Mouse (Mus musculus) heart, embryonic 16.5 days (tissue): Measurements from ENCODE around the gene Fmnl3. TPM values are rescaled to one million over a fixed set of nuclear protein-coding genes. Genes with fewer than 3 reads are reported as not detected.

Experiments
- ATAC-seq: fragments of 200-750 bp; cut with Nextera tagmentation; replicated peaks from 2 replicates; pipeline ENCODE4 v1.8.0; 2017; ENCODE audit warnings: moderate number of reproducible peaks; ENCODE audit not compliant: insufficient read depth, low FRiP score; ENCODE audit errors: extremely low read depth
- H3K27ac ChIP-seq: fragments of 300-500 bp; sonication (generic); 2 replicates; pipeline ENCODE4 v1.5.1; 2014; ENCODE audit warnings: mild to moderate bottlenecking, low read length, control low read depth, moderate library complexity
- H3K27me3 ChIP-seq: fragments of 300-500 bp; sonication (generic); 2 replicates; pipeline ENCODE4 v1.6.1; 2014; ENCODE audit warnings: low read length, mixed read lengths; ENCODE audit not compliant: control insufficient read depth, insufficient read depth
- H3K36me3 ChIP-seq: fragments of 300-500 bp; sonication (generic); 2 replicates; pipeline ENCODE4 v1.6.1; 2014; ENCODE audit not compliant: control insufficient read depth, insufficient read depth
- H3K4me1 ChIP-seq: fragments of 300-500 bp; sonication (generic); 2 replicates; pipeline ENCODE4 v1.6.1; 2014; ENCODE audit warnings: low read length, mixed read lengths; ENCODE audit not compliant: control insufficient read depth, insufficient read depth
- H3K4me2 ChIP-seq: fragments of 300-500 bp; sonication (generic); 2 replicates; pipeline ENCODE4 v1.6.1; 2014; ENCODE audit warnings: low read depth, mild to moderate bottlenecking, control low read depth, low read length
- H3K4me3 ChIP-seq: fragments of 300-500 bp; sonication (generic); 2 replicates; pipeline ENCODE4 v1.5.1; 2014; ENCODE audit warnings: mild to moderate bottlenecking, control low read depth, low read length
- H3K9ac ChIP-seq: fragments of 300-500 bp; sonication (generic); 2 replicates; pipeline ENCODE4 v1.6.1; 2014; ENCODE audit warnings: low read length, control low read depth
- H3K9me3 ChIP-seq: fragments of 300-500 bp; sonication (generic); replicated peaks from 2 replicates; pipeline ENCODE4 v1.6.1; 2016; ENCODE audit warnings: low read length; ENCODE audit not compliant: control insufficient read depth
- WGBS: fragments of 180-500 bp; shearing (Covaris S2); extraction: QIAGEN DNeasy Blood & Tissue Kit; methylation state at CpG from one replicate; pipeline ENCODE4 v1.1.7; 2014; 5-methylcytosine and 5-hydroxymethylcytosine counted together
- polyA plus RNA-seq: library from polyadenylated mRNA; unstranded; fragments of >200 nt; fragmentation: Nextera tagmentation; extraction: Ambion mirVana; gene quantifications from 2 replicates; pipeline ENCODE4 v1.2.1, GENCODE M21; 2015

Fmnl3 gene
- polyA plus RNA-seq, 1 experiment from 2014 or later = 13.0 TPM

DNA sequence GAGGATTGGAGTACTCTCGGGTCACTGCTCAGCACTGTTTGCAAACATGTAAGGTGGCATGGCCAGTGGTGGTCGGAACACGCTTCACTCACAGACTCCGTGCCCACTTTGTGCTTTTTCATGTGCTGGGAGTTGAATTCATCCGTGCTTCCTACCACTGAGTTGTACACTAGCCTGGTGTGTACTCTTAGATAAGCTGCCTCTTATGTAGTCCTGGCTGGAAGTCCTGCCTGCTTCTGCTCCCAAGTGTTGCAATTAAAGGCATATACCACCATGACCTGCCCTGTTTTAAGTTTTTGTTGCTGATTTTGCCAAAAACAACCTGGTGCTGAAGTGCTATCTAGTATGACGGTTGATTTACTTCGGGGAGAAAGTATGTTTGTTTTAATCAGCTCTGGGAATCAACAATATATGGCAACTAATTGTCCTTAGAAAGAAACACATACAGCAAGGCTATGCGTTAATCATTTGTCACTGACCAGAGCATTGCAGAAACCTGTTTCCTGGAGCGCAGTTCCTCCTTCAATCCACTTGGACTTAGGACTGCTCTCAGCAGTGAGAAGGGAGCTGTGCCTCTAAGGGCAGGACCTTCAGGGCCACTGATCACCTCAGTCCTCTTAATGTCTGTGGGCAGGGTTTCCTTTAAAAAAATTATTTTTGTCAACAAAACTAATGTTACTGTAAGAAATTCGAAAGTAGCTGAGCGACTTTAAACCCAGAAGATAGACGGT, 33.0 kb upstream of the Fmnl3 start:
- 86% methylated on average over 12 of the region's 12 CpGs for WGBS
- Histone ChIP-seq H3K4me3 (no peak overlapping the region), H3K9me3 (no peaks in the 10 kb centered on the region), H3K4me1 (peaks cover 21% of the 10 kb centered on the region), H3K4me2 (no peak overlapping the region), H3K27me3 (no peaks in the 10 kb centered on the region), H3K27ac (no peak overlapping the region), H3K36me3 (peaks cover 47% of the 10 kb centered on the region), H3K9ac (no peak overlapping the region)
- ATAC-seq = no peak

DNA sequence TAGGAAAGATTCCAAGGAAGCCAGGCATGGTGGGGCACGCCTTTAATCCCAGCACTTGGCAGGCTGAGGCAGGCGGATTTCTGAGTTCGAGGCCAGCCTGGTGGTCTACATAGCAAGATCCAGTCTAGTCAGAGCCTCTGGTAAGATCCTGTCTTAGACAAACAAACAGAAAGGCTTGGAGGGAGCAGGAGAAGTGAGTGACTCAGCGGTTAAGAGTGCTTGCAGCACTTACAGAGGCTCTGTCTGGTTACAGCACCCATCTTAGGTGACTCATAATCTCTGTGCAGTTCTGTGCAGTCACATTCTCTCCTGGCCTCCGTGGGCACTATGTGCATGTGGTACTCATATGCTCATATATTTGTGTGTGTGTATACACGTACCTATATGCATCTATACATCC, 30.3 kb upstream of the Fmnl3 start:
- Histone ChIP-seq H3K4me3 (no peak overlapping the region), H3K9ac (no peak overlapping the region), H3K4me2 (no peak overlapping the region), H3K36me3 (peaks cover 27% of the 10 kb centered on the region), H3K9me3 (no peaks in the 10 kb centered on the region), H3K4me1 (peaks cover 37% of the 10 kb centered on the region), H3K27me3 (no peaks in the 10 kb centered on the region), H3K27ac (no peak overlapping the region)
- 77% methylated on average over 6 of the region's 6 CpGs for WGBS
- ATAC-seq = no peak

- Histone ChIP-seq H3K4me1 (peaks cover 47% of the 10 kb centered on the region), H3K9ac (no peak overlapping the region; the same call in 1 of the 2 replicates), H3K4me3 (no peak overlapping the region), H3K27me3 (no peaks in the 10 kb centered on the region), H3K36me3 (peaks cover 20% of the 10 kb centered on the region), H3K4me2 (no peak overlapping the region), H3K27ac (no peak overlapping the region), H3K9me3 (no peaks in the 10 kb centered on the region)
- 61% methylated on average over 15 of the region's 15 CpGs for WGBS
- no peak for ATAC-seq
These were observed 29.4 kb upstream of the Fmnl3 start for GRCm38 (mm10) chr15:99399503-99400245.

DNA sequence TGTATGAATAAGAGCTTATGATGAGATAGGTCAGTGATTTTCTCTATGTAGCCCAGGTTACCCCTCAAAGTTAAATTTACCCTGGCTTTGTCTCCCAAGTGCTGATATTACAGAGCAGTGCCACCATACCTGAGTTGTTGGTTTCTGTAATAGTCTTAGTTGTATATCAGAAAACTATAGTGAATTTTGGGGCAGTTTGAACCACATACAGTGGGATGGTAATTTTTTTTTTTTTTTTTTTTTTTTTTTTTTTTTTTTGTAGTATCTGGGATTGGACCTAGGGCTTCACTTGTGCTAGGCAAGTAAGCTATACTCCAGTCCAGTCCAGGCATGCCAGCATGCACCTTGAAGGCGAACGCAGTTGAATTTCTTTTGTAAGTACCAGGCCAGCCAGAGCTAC, 27.3 kb upstream of the Fmnl3 start:
- 83% methylated on average over 2 of the region's 2 CpGs for WGBS
- no peak for ATAC-seq
- Histone ChIP-seq H3K4me3 (no peak overlapping the region), H3K9ac (no peak overlapping the region), H3K4me2 (no peak overlapping the region), H3K27me3 (no peaks in the 10 kb centered on the region), H3K4me1 (peaks cover 55% of the 10 kb centered on the region), H3K27ac (no peak overlapping the region), H3K36me3 (peaks cover 6% of the 10 kb centered on the region; the same call in 1 of the 2 replicates), H3K9me3 (no peaks in the 10 kb centered on the region)

DNA sequence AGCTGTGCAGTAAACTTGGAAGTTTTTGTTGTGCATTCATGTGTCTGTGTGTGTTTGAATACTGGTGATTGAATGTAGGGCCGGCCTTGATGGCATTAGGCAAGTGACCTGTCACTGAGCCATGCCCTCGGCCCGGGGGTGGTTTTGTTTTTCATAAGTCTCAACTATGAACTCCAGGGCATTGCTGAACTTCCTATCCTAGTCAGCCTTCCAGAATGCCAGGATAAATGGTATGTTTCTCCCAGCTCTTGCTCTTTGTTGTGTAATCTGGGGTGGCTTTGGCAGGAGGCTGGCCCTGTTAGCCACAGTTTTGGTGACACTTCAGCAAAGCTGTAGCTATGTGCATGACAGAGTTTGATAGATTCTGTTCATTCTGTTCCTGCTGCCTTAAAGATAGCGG, 26.6 kb upstream of the Fmnl3 start:
- Histone ChIP-seq H3K4me2 (no peak overlapping the region), H3K4me1 (peaks cover 61% of the 10 kb centered on the region)
- WGBS = 56% methylated on average over 4 of the region's 4 CpGs

DNA sequence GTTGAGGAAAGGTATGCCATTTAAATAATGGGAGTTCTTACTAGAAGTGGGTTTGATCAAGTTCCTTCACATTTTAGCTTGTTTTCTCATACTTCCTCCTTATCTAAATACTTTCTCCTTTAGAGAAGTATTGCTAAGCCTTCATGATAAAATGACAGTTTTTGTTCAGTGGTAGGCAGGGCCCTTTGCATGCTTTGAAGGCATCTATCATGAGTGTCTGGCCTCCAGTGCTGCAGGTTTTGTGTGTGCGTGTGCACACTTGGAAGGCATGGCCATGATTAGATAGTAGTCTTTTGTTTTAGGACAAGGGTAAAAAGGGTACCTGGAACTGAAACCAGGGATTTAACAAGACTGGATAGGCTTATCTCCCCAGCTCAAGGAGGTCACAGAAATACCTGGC, 26.2 kb upstream of the Fmnl3 start:
- Histone ChIP-seq H3K36me3 (no peaks in the 10 kb centered on the region), H3K27ac (no peak overlapping the region), H3K4me3 (no peak overlapping the region), H3K4me1 (peaks cover 62% of the 10 kb centered on the region), H3K4me2 (peak overlapping the region; percentile 94; the same call in 1 of the 2 replicates), H3K9me3 (no peaks in the 10 kb centered on the region), H3K9ac (no peak overlapping the region), H3K27me3 (no peaks in the 10 kb centered on the region)
- ATAC-seq = no peak
- 38% methylated on average over 1 of the region's 1 CpGs for WGBS

More for the DNA sequence above, 26.6 kb upstream of the Fmnl3 start:
- H3K27me3 ChIP-seq = no peaks in the 10 kb centered on the region
- ATAC-seq = no peak
- no peak overlapping the region for H3K4me3 ChIP-seq
- H3K9ac ChIP-seq = no peak overlapping the region
- no peak overlapping the region for H3K27ac ChIP-seq
- no peaks in the 10 kb centered on the region for H3K9me3 ChIP-seq
- H3K36me3 ChIP-seq = peaks cover under 1% of the 10 kb centered on the region; the same call in 1 of the 2 replicates

DNA sequence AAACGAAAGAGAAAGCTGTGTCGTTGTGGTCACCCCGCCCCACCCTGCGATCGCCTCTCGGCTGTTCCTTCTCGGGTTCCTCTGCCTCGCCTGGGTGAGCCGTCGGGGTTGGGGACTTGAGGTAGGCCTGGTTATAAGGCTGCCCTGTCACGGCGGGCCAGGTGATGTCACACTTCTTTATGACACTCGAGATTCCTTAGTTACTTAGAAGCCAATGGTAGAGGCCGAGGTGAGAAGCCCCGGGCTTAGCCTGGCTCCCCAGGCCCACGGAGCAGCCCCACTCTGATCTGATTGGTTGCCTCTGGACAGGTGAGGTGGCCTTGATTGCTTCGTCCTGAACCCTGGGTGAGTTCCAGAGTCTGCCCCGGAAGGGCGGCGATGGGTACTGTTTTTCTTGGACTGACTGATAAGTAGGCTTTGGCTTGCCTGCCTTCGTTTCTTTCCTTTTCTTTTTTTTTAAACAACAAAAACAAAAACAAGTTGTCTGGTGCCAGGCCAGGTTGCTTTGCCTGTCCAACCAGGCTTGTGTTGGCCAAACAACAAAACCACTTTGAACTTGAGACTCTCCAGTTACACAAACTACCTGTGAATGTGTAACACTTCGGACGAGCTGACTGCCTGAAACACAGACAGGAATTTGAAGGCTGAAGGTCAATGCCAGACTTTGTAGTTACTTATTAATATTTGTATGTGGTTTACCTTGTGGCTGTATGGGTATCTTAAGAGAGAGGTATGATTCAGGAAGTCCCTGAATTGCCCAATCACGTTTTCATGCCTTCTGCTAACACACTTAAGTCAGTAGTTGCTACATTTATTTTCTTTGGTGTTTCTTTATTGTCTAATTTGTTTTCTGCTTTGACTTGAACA, 23.3 kb upstream of the Fmnl3 start:
- Histone ChIP-seq H3K4me1 (peaks cover 44% of the 10 kb centered on the region), H3K36me3 (no peaks in the 10 kb centered on the region), H3K27me3 (no peaks in the 10 kb centered on the region), H3K9ac (peak overlapping the region; percentile 93), H3K4me2 (peak overlapping the region; percentile 94), H3K27ac (peak overlapping the region; percentile 94), H3K9me3 (no peaks in the 10 kb centered on the region), H3K4me3 (peak overlapping the region; percentile 96)
- WGBS = 2% methylated on average over 24 of the region's 24 CpGs
- ATAC-seq = peak; percentile 15; the same call in 1 of the 2 replicates

- peak; percentile 100 for ATAC-seq
- Histone ChIP-seq H3K4me2 (peak within 1 kb of the TSS; percentile 94), H3K4me1 (peaks cover 40% of the 10 kb centered on the region), H3K27me3 (no peaks in the 10 kb centered on the region), H3K27ac (peak within 1 kb of the TSS; percentile 94), H3K9ac (peak within 1 kb of the TSS; percentile 93), H3K36me3 (no peaks in the 10 kb centered on the region), H3K4me3 (peak within 1 kb of the TSS; percentile 96), H3K9me3 (no peaks in the 10 kb centered on the region)
- under 1% methylated on average over 51 of the region's 51 CpGs for WGBS
These were observed 22.5 kb upstream of the Fmnl3 start, which contains the start of gene Tmbim6 for GRCm38 (mm10) chr15:99392486-99393385. Gene Tmbim6, plus strand, starts transcription at chr15:99392882.
